Mouse (Mus musculus) embryonic facial prominence, embryonic 11.5 days (tissue): ENCODE data around the gene Tmem132c. TPM values are rescaled to one million over a fixed set of nuclear protein-coding genes. Genes with fewer than 3 reads are reported as not detected.
A peak's percentile ranks its signal among the peaks of the same experiment; 100 is the strongest.
"Not testable (repeated sequence)": the region's sequence is repeated elsewhere in the genome, so short reads cannot be mapped to it uniquely, and the experiment has no call there.

Experiments
- ATAC-seq: fragments of 200-750 bp; cut with Nextera tagmentation; replicated peaks from 2 replicates; pipeline ENCODE4 v1.8.0; 2017; ENCODE audit warnings: low read depth; ENCODE audit not compliant: insufficient number of reproducible peaks, low FRiP score, low TSS enrichment
- DNase-seq: peaks from one replicate; pipeline ENCODE4 v3.0.0-alpha.2; 2015; ENCODE audit warnings: low spot score
- H3K27ac ChIP-seq: fragments of 300-500 bp; sonication (generic); replicated peaks from 2 replicates; pipeline ENCODE4 v1.5.1; 2014; ENCODE audit warnings: mild to moderate bottlenecking, low read depth, low read length, control low read depth
- H3K27me3 ChIP-seq: fragments of 300-500 bp; sonication (generic); 2 replicates; pipeline ENCODE4 v1.6.1; 2014; ENCODE audit warnings: mild to moderate bottlenecking, low read length, moderate library complexity, mixed read lengths; ENCODE audit not compliant: control insufficient read depth, insufficient read depth
- H3K36me3 ChIP-seq: fragments of 300-500 bp; sonication (generic); replicated peaks from 2 replicates; pipeline ENCODE4 v1.6.1; 2014; ENCODE audit warnings: low read depth, mild to moderate bottlenecking, low read length, moderate library complexity, mixed read lengths; ENCODE audit not compliant: control insufficient read depth, insufficient read depth
- H3K4me1 ChIP-seq: fragments of 300-500 bp; sonication (generic); 2 replicates; pipeline ENCODE4 v1.6.1; 2014; ENCODE audit warnings: low read length, mixed read lengths; ENCODE audit not compliant: control insufficient read depth, insufficient read depth
- H3K4me2 ChIP-seq: fragments of 300-500 bp; sonication (generic); 2 replicates; pipeline ENCODE4 v1.6.1; 2014; ENCODE audit warnings: low read depth, mild to moderate bottlenecking, control low read depth, low read length, moderate library complexity
- H3K4me3 ChIP-seq: fragments of 300-500 bp; sonication (generic); 2 replicates; pipeline ENCODE4 v1.5.1; 2014; ENCODE audit warnings: low read depth, low read length, control low read depth
- H3K9ac ChIP-seq: fragments of 300-500 bp; sonication (generic); replicated peaks from 2 replicates; pipeline ENCODE4 v1.6.1; 2014; ENCODE audit warnings: mild to moderate bottlenecking, control low read depth, low read length
- H3K9me3 ChIP-seq: fragments of 300-500 bp; sonication (generic); replicated peaks from 2 replicates; pipeline ENCODE4 v1.6.1; 2016; ENCODE audit warnings: mild to moderate bottlenecking, low read length, inconsistent platforms, mixed read lengths; ENCODE audit not compliant: control insufficient read depth
- WGBS: fragments of 180-500 bp; shearing (Covaris S2); extraction: QIAGEN DNeasy Blood & Tissue Kit; methylation state at CpG from one replicate; pipeline ENCODE4 v1.1.7; 2014; 5-methylcytosine and 5-hydroxymethylcytosine counted together
- polyA plus RNA-seq: library from polyadenylated mRNA; unstranded; fragments of >200 nt; fragmentation: Nextera tagmentation; extraction: Ambion mirVana; gene quantifications from 2 replicates; pipeline ENCODE4 v1.2.1, GENCODE M21; 2014

The Tmem132c gene
- polyA plus RNA-seq, 1 experiment from 2014 or later = 31.0 TPM

GRCm38 (mm10) chr5:127349221-127350065 lies 107.8 kb downstream of the Tmem132c start:
- H3K27ac ChIP-seq = no peak overlapping the region
- no peak for ATAC-seq
- H3K27me3 ChIP-seq = no peaks in the 10 kb centered on the region
- WGBS = 64% methylated on average over 9 of the region's 9 CpGs
- no peak overlapping the region for H3K9ac ChIP-seq
- no peaks in the 10 kb centered on the region for H3K4me1 ChIP-seq
- DNase-seq = no peak
- no peak overlapping the region for H3K4me2 ChIP-seq
- no peak overlapping the region for H3K4me3 ChIP-seq
- H3K9me3 ChIP-seq = no peaks in the 10 kb centered on the region
- no peaks in the 10 kb centered on the region; the same call in 1 of the 2 replicates for H3K36me3 ChIP-seq

GRCm38 (mm10) chr5:127353002-127353401 lies 111.4 kb downstream of the Tmem132c start:
- 69% methylated on average over 2 of the region's 2 CpGs for whole genome bisulfite sequencing
- Histone ChIP-seq H3K9me3 (no peaks in the 10 kb centered on the region), H3K4me3 (no peak overlapping the region), H3K36me3 (no peaks in the 10 kb centered on the region), H3K9ac (no peak overlapping the region), H3K4me2 (no peak overlapping the region), H3K27me3 (no peaks in the 10 kb centered on the region), H3K27ac (no peak overlapping the region), H3K4me1 (no peaks in the 10 kb centered on the region)
- DNase-seq (no peak), ATAC-seq (no peak)

GRCm38 (mm10) chr5:127355836-127356235 lies 114.2 kb downstream of the Tmem132c start:
- Histone ChIP-seq H3K9ac (no peak overlapping the region), H3K9me3 (no peaks in the 10 kb centered on the region), H3K4me3 (no peak overlapping the region), H3K4me2 (no peak overlapping the region), H3K27me3 (no peaks in the 10 kb centered on the region), H3K36me3 (peaks cover 4% of the 10 kb centered on the region), H3K27ac (no peak overlapping the region), H3K4me1 (no peaks in the 10 kb centered on the region)
- ATAC-seq (no peak), DNase-seq (no peak)
- 10% methylated on average over 8 of the region's 8 CpGs for WGBS

- not testable (repeated sequence) for H3K27ac ChIP-seq, H3K36me3 ChIP-seq, H3K4me1 ChIP-seq, H3K4me3 ChIP-seq, DNase-seq, H3K9ac ChIP-seq, ATAC-seq, H3K4me2 ChIP-seq, H3K27me3 ChIP-seq, H3K9me3 ChIP-seq
- 86% methylated on average over 4 of the region's 4 CpGs for WGBS
Observed at GRCm38 (mm10) chr5:127357878-127358277, 116.3 kb downstream of the Tmem132c start.

GRCm38 (mm10) chr5:127361145-127361544 lies 119.5 kb downstream of the Tmem132c start:
- Histone ChIP-seq H3K27ac (no peak overlapping the region), H3K4me2 (no peak overlapping the region), H3K36me3 (peaks cover 4% of the 10 kb centered on the region), H3K4me3 (no peak overlapping the region), H3K9me3 (no peaks in the 10 kb centered on the region), H3K9ac (no peak overlapping the region), H3K4me1 (no peaks in the 10 kb centered on the region), H3K27me3 (no peaks in the 10 kb centered on the region)
- ATAC-seq = no peak
- no peak for DNase-seq
- 71% methylated on average over 8 of the region's 8 CpGs for WGBS

GRCm38 (mm10) chr5:127365061-127365460 lies 123.5 kb downstream of the Tmem132c start:
- DNase-seq (no peak), ATAC-seq (no peak)
- Histone ChIP-seq H3K4me1 (0 out of 2 replicates have a peak, but pooled peaks cover 3% of the 10 kb centered on the region), H3K9ac (no peak overlapping the region), H3K4me3 (no peak overlapping the region), H3K36me3 (no peaks in the 10 kb centered on the region; the same call in 1 of the 2 replicates), H3K27ac (no peak overlapping the region), H3K9me3 (no peaks in the 10 kb centered on the region), H3K27me3 (no peaks in the 10 kb centered on the region), H3K4me2 (no peak overlapping the region)
- WGBS = 30% methylated on average over 1 of the region's 1 CpGs

GRCm38 (mm10) chr5:127368191-127368590 lies 126.6 kb downstream of the Tmem132c start:
- 0 out of 2 replicates have a peak, but pooled peaks cover 3% of the 10 kb centered on the region for H3K4me1 ChIP-seq
- no peak overlapping the region for H3K4me2 ChIP-seq
- DNase-seq (no peak), ATAC-seq (no peak)
- no peaks in the 10 kb centered on the region for H3K36me3 ChIP-seq
- H3K9ac ChIP-seq = no peak overlapping the region
- no peaks in the 10 kb centered on the region for H3K27me3 ChIP-seq
- no peaks in the 10 kb centered on the region for H3K9me3 ChIP-seq
- no peak overlapping the region for H3K27ac ChIP-seq
- WGBS = 92% methylated on average over 3 of the region's 3 CpGs
- H3K4me3 ChIP-seq = no peak overlapping the region

- Histone ChIP-seq H3K9me3 (no peaks in the 10 kb centered on the region), H3K4me2 (no peak overlapping the region), H3K9ac (no peak overlapping the region), H3K27me3 (no peaks in the 10 kb centered on the region), H3K4me1 (0 out of 2 replicates have a peak, but pooled peaks cover 3% of the 10 kb centered on the region), H3K36me3 (no peaks in the 10 kb centered on the region), H3K4me3 (no peak overlapping the region), H3K27ac (peak overlapping the region; percentile 48)
- 59% methylated on average over 7 of the region's 7 CpGs for WGBS
- DNase-seq = peak; percentile 36
- ATAC-seq = no peak
Observed at GRCm38 (mm10) chr5:127369812-127370211, 128.2 kb downstream of the Tmem132c start.
